Mouse (Mus musculus) Patski (cell line): ENCODE results near the gene Hoxb5. TPM values are rescaled to one million over a fixed set of nuclear protein-coding genes. Genes with fewer than 3 reads are reported as not detected.
A peak's percentile ranks its signal among the peaks of the same experiment; 100 is the strongest.

Source experiments
- ATAC-seq: fragments of 100-300 bp; one replicate; pipeline ENCODE4 v1.8.0; 2021
- CTCF ChIA-PET: fragments of 350-600 bp; sonication (Branson Sonifier 250); formaldehyde crosslinking; loops from one replicate; lab custom pipeline; 2022; ENCODE audit warnings: inconsistent platforms; lab: Charles Lee
- POLR2A ChIA-PET: fragments of 350-600 bp; sonication (Branson Sonifier 250); formaldehyde crosslinking; loops from one replicate; lab custom pipeline; 2022; ENCODE audit warnings: antibody characterized with exemption, inconsistent platforms; lab: Charles Lee
- DNase-seq: peaks from one replicate; pipeline ENCODE4 v3.0.0-alpha.2; 2011; ENCODE audit warnings: low read depth, low spot score
- H3K27me3 ChIP-seq: fragments of 371-371 bp; one replicate; pipeline ENCODE4 v1.5.1; 2021
- CTCF ChIP-seq: fragments of 100-300 bp; IDR thresholded peaks from one replicate; pipeline ENCODE4 v1.5.1; 2021
- in situ Hi-C: fragments of 300-500 bp; cut with MboI; formaldehyde crosslinking; loops from 3 replicates; pipeline ENCODE4 v1.11.1; 2018; ENCODE audit warnings: low pct_unique_long_range_greater_than_20kb, mixed read lengths
- polyA plus RNA-seq: library from polyadenylated mRNA; unstranded; gene quantifications from one replicate; pipeline ENCODE4 v1.2.3, GENCODE M21; 2021

Hoxb5 gene
- polyA plus RNA-seq, 1 experiment from 2014 or later, result 24.4 TPM

GRCm38 (mm10) chr11:96336597-96336996 is 33.5 kb downstream of the Hoxb5 start:
- no peak for DNase-seq
- TF ChIP-seq CTCF, result no peak
- POLR2A ChIA-PET, result interaction anchor here (1.0 to 2.1 kb wide), 2 partner anchors 15 to 18 kb away, joined by 4 to 15 read pairs; no protein-coding TSS in a partner anchor
- no peaks in the 10 kb centered on the region for H3K27me3 ChIP-seq
- no peak for ATAC-seq
- CTCF ChIA-PET, result interaction anchor here (0.8 to 1.4 kb wide), 2 partner anchors 10 to 58 kb away, joined by 3 to 4 read pairs; no protein-coding TSS in a partner anchor
- in situ Hi-C loops, result no loop called here

GRCm38 (mm10) chr11:96337026-96337425 is 33.9 kb downstream of the Hoxb5 start:
- no peak for ATAC-seq
- H3K27me3 ChIP-seq, result no peaks in the 10 kb centered on the region
- no peak for TF ChIP-seq CTCF
- POLR2A ChIA-PET, result interaction anchor here (0.7 to 2.8 kb wide), 5 partner anchors 10 to 19 kb away, joined by 4 to 15 read pairs (median 7); partner anchors contain the start of gene Hoxb4
- DNase-seq, result no peak
- in situ Hi-C loops, result no loop called here
- CTCF ChIA-PET, result interaction anchor here (0.8 to 1.4 kb wide), 2 partner anchors 10 to 58 kb away, joined by 3 to 4 read pairs; no protein-coding TSS in a partner anchor

DNA sequence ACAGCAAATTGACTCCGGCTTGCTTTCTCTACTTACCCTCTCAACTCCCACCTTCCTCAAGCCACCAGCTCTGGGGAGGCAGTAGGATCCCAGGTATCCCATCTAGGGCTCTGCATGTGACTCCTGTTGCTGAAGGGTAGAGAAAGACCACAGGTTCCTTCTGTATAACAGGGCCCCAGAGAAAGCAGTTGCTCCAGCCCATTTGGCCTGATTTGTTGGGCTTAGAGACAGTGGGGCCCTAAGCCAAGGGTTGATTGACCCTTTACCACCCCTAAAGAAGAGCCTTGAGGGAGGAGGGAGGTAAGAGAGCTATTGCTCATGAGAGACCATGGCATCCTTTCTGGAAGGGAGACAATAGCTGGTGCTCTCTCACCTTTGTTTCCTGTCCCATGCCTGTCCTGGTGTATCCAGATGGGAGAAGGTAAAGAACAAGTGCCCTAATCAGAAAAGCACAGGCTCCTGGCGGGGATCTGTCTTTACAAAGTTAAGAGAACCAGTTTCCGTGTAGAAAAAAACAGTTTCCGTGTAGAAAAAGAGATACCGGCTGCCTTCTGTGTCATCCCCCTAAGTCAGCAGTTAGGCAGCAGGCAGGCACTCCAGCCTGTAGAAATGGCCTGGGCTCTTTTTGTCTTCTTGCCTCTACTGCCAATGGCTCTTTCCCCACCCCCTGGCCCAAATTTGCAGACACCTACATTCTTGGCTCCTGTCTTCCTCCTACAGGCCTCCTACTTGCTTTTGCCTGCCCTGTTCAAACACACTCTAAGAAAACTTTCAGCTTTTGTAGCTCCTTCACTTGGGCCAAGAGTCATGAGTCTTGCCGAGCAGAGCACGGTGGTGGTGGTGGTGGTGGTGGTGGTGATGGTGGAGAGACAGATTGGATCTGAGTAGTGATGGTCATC is 36.1 kb downstream of the Hoxb5 start:
- DNase-seq (no peak), ATAC-seq (no peak)
- in situ Hi-C loops, result no loop called here
- CTCF ChIA-PET, result interaction anchor here (1.4 to 1.6 kb wide), 2 partner anchors 22 to 25 kb away, joined by 3 to 4 read pairs; no protein-coding TSS in a partner anchor
- no peak for TF ChIP-seq CTCF
- POLR2A ChIA-PET, result interaction anchor here (0.9 to 4.3 kb wide), 8 partner anchors 8 to 60 kb away, joined by 3 to 51 read pairs (median 8); partner anchors contain the start of gene Hoxb2
- no peaks in the 10 kb centered on the region for H3K27me3 ChIP-seq

- no peak for TF ChIP-seq CTCF
- ATAC-seq, result peak; percentile 20
- in situ Hi-C loops, result no loop called here
Observed at GRCm38 (mm10) chr11:96340698-96341365, 37.7 kb downstream of the Hoxb5 start.

GRCm38 (mm10) chr11:96341701-96342575 is 38.8 kb downstream of the Hoxb5 start:
- no peak for DNase-seq
- no peak for ATAC-seq
- H3K27me3 ChIP-seq, result no peaks in the 10 kb centered on the region
- TF ChIP-seq CTCF, result no peak
- CTCF ChIA-PET, result interaction anchor here (0.7 to 1.9 kb wide), 4 partner anchors 14 to 212 kb away, joined by 3 to 9 read pairs (median 3); no protein-coding TSS in a partner anchor
- in situ Hi-C loops, result no loop called here
- POLR2A ChIA-PET, result interaction anchor here (0.6 to 4.3 kb wide), 20 partner anchors 9 to 87 kb away, joined by 3 to 51 read pairs (median 5); partner anchors contain the start of genes Hoxb2, Hoxb3, Hoxb4 and Hoxb6

More at GRCm38 (mm10) chr11:96340698-96341365, 37.7 kb downstream of the Hoxb5 start:
- POLR2A ChIA-PET, result interaction anchor here (0.6 to 4.3 kb wide), 23 partner anchors 8 to 397 kb away, joined by 3 to 51 read pairs (median 6); partner anchors contain the start of genes Hoxb2, Hoxb3, Hoxb4 and Hoxb6
- DNase-seq, result no peak
- H3K27me3 ChIP-seq, result no peaks in the 10 kb centered on the region
- CTCF ChIA-PET, result interaction anchor here (0.8 to 1.9 kb wide), 3 partner anchors 15 to 280 kb away, joined by 3 to 9 read pairs (median 3); no protein-coding TSS in a partner anchor

DNA sequence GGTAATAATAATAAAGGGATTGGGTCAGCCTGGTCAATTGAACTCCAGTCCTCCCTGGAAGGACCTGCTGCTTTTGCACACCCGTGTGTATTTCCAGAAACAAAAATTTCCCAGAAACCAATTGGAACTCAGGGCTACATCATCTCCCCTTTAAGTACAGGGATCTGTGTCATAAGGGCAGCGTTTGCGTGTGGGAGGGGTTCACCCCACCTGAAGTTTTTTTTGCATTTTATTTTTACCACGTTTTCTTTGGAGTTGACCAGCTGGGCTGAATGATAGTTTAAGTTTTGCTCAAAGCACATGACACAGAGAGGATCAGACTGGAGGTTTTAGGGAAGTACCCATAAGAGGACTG is 39.4 kb downstream of the Hoxb5 start:
- in situ Hi-C loops, result no loop called here
- no peak for ATAC-seq
- DNase-seq, result no peak

DNA sequence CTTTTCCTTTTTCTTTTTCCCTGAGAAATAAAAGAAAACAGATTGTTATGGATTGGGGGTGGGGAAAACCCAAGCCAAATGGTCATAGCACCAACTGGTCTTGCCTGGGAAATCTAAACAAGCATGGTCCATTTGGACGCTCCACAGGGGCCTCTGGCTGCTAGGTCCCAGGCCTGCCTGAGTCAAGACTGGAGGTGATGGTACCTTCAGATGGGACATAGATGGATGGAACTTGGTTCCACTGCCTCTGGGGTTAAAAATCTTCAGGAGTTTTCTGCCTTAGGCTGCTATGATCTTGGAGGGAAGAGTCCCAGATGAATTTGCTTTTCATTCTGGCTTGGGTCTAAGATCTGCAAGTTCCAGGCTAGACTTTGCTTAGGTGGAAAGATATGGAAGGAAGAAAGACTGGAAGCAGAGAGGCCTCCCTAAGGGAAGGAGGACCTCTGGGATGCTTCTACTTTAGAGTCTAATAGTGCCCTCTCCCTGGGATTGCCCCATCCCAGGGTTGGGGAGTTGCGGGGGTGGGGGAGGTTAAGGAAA is 40.1 kb downstream of the Hoxb5 start:
- no peaks in the 10 kb centered on the region for H3K27me3 ChIP-seq
- TF ChIP-seq CTCF, result no peak
- ATAC-seq, result no peak
- no peak for DNase-seq
- ChIA-PET CTCF (interaction anchor here (1.0 kb wide), 1 partner anchor 211 kb away, joined by 3 read pairs; no protein-coding TSS in a partner anchor), POLR2A (interaction anchor here (1.3 to 4.3 kb wide), 3 partner anchors 9 to 31 kb away, joined by 4 to 51 read pairs (median 15); partner anchors contain the start of gene Hoxb2)
- in situ Hi-C loops, result no loop called here

More for the DNA sequence above, 39.4 kb downstream of the Hoxb5 start:
- H3K27me3 ChIP-seq, result no peaks in the 10 kb centered on the region
- POLR2A ChIA-PET, result interaction anchor here (0.6 to 4.3 kb wide), 12 partner anchors 9 to 88 kb away, joined by 3 to 51 read pairs (median 6); partner anchors contain the start of genes Hoxb2, Hoxb3, Hoxb6 and Hoxb8
- TF ChIP-seq CTCF, result no peak
- CTCF ChIA-PET, result interaction anchor here (1.0 kb wide), 1 partner anchor 211 kb away, joined by 3 read pairs; no protein-coding TSS in a partner anchor

DNA sequence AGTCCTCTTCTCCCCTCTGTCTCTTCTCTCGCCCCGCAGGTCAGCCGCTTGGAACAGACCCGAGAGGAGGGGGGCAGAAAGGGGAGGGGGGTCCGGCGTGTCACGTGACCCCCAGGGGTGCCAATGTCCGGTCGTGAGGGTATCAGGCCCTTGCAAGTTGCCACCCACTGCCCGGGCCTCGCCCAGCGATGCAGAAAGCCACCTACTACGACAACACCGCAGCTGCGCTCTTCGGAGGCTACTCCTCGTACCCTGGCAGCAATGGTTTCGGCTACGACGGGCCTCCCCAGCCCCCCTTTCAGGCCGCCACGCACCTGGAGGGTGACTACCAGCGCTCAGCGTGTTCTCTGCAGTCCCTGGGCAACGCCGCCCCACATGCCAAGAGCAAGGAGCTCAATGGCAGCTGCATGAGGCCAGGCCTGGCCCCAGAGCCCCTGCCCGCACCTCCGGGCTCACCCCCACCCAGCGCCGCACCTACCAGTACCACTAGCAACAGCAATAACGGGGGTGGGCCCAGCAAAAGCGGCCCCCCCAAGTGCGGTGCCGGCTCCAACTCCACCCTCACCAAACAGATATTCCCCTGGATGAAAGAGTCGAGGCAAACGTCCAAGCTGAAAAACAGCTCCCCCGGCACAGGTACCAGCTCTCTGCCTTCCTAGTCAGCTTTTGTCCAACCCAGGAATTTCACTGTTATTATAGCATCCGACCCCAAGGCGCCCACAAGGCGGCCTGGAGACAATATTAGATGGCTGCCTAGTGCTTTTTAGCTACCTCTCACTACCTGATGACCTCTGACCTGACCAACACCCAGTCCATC is 41.1 kb downstream of the Hoxb5 start:
- CTCF ChIA-PET, result interaction anchor here (0.8 to 0.9 kb wide), 3 partner anchors 36 to 518 kb away, joined by 3 to 4 read pairs (median 3); no protein-coding TSS in a partner anchor
- no peak for DNase-seq

More for the DNA sequence above, 41.1 kb downstream of the Hoxb5 start:
- H3K27me3 ChIP-seq, result no peaks in the 10 kb centered on the region
- in situ Hi-C loops, result no loop called here
- no peak for TF ChIP-seq CTCF
- POLR2A ChIA-PET, result interaction anchor here (0.6 to 2.8 kb wide), 16 partner anchors 10 to 210 kb away, joined by 3 to 16 read pairs (median 4); partner anchors contain the start of genes Hoxb5 and Hoxb8
- ATAC-seq, result peak; percentile 24
